Mouse (Mus musculus): ENCODE data around the gene Rasgef1a. TPM values are rescaled to one million over a fixed set of nuclear protein-coding genes. Genes with fewer than 3 reads are reported as not detected.

The Rasgef1a gene
- polyA plus RNA-seq, 1 experiment from 2014 or later: 0.24 TPM

Small RNAs within 50 kb of the gene (microRNA-seq; reads per million reads assigned to microRNA genes)
- gene Mir7044: not detected

Other genes with a start within 250 kb of the Rasgef1a start
- 128 and 130 TPM in 2 replicates for gene Zfp637, start 170.3 kb upstream of the Rasgef1a start, polyA plus RNA-seq (2016; fragmentation: Nextera tagmentation; extraction: Ambion mirVana)
- 11.1 and 12.0 TPM in 2 replicates for gene Zfp239, start 149.3 kb upstream of the Rasgef1a start, polyA plus RNA-seq (2016; fragmentation: Nextera tagmentation; extraction: Ambion mirVana)
- gene Hnrnpf, start 111.1 kb upstream of the Rasgef1a start, polyA plus RNA-seq (2016; fragmentation: Nextera tagmentation; extraction: Ambion mirVana): 463 and 469 TPM in 2 replicates
- gene Fxyd4, start 73.7 kb upstream of the Rasgef1a start, polyA plus RNA-seq (2016; fragmentation: Nextera tagmentation; extraction: Ambion mirVana): 1.2 and 2.7 TPM in 2 replicates
- gene Csgalnact2, start 127.7 kb downstream of the Rasgef1a start, polyA plus RNA-seq (2016; fragmentation: Nextera tagmentation; extraction: Ambion mirVana): 8.2 and 8.8 TPM in 2 replicates
- 15.9 and 18.8 TPM in 2 replicates for gene Ret, start 186.3 kb downstream of the Rasgef1a start, polyA plus RNA-seq (2016; fragmentation: Nextera tagmentation; extraction: Ambion mirVana)

Measured in neural tube, embryonic 12.5 days (tissue).